Mouse (Mus musculus) colon, adult 2 months (tissue): ENCODE results near the gene Med23. TPM values are rescaled to one million over a fixed set of nuclear protein-coding genes. Genes with fewer than 3 reads are reported as not detected.

Experiments
- polyA plus RNA-seq: library from polyadenylated mRNA; depleted of rRNA; stranded (reverse); fragments of >200 nt; gene quantifications from 2 replicates; pipeline ENCODE4 v1.2.3, GENCODE M21; 2012; rRNA removed

The Med23 gene
- polyA plus RNA-seq = 14.2 and 14.5 TPM in 2 replicates

GRCm38 (mm10) chr10:24869760-24870290 is at the start of gene Med23:
TSS of gene Med23 (plus strand) at chr10:24869986.

GRCm38 (mm10) chr10:24842676-24843075 is 27.1 kb upstream of the Med23 start, which contains the start of gene Enpp3:
TSS of gene Enpp3 (minus strand) at chr10:24842823.

GRCm38 (mm10) chr10:24926962-24927720 is 57.4 kb downstream of the Med23 start, which contains the start of gene Arg1:
TSS of gene Arg1 (minus strand) at chr10:24927484.

Other genes with a start within 250 kb of the Med23 start
- 3.4 and 5.5 TPM in 2 replicates for gene Enpp1, start 157.8 kb upstream of the Med23 start, polyA plus RNA-seq
- gene Enpp3, start 27.2 kb upstream of the Med23 start, polyA plus RNA-seq = 1.4 and 1.7 TPM in 2 replicates
- gene Arg1, start 57.5 kb downstream of the Med23 start, polyA plus RNA-seq = 0.24 and 0.38 TPM in 2 replicates